Mouse (Mus musculus) monocyte, adult 59 days (primary cell): ENCODE measurements around the gene Ftl1. TPM values are rescaled to one million over a fixed set of nuclear protein-coding genes. Genes with fewer than 3 reads are reported as not detected.

Experiments
- total RNA-seq, 2 experiments: library from RNA; stranded (reverse); gene quantifications; one replicate each; pipeline ENCODE4 v1.2.4; 2023

The Ftl1 gene
- total RNA-seq, result 1,000 to 10,000 TPM; 2,883 to 3,990 TPM

GRCm38 (mm10) chr7:45459564-45460140 lies at the start of gene Ftl1:
Gene Ftl1 (minus strand): TSS chr7:45459884.

DNA sequence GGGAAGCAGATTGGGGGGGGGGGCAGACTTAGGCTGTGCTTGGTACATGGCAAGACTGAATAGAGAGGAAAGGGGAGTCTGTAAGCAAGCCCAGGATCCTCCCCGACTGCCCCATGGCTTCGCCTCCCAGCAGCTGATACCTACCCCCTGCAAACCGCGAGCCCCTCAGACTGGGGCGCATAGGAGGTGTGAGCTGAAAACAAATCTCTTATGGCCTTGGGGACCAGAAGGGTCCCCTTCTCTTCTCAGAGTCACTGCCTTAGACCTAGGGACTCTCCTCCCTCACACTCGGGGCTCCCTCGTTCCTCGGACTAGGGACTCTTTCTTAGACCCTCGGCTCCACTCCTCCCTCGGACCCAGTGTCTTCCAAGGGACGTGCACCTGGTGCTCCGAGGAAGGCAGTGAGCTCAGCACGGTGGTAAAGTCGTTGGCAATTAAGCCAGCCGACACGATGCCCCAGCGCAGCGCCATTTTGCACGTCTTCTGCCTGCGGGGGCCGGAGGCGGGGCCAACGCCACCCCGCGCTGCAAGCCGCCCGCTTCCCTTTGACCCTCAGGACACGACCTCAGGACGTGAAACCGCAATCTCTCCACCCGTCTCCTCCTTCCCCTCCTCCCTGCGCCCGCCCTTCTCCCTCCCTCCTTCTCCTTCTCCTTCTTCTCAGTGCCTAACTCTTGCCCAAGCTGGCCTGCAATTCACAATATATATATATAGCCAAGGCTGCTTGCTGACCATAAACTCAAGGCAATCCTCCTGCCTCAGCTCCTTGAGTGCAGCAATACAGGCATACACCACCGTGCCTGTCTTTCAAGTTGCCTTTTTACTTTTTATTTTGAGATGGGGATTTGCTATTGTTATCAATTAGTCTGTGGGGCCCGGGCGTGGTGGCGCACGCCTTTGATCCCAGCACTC lies 28.9 kb upstream of the Ftl1 start, which contains the start of gene Dhdh:
Gene Dhdh, minus strand, starts transcription at position 513 of the 912 bp plus-strand sequence.

DNA sequence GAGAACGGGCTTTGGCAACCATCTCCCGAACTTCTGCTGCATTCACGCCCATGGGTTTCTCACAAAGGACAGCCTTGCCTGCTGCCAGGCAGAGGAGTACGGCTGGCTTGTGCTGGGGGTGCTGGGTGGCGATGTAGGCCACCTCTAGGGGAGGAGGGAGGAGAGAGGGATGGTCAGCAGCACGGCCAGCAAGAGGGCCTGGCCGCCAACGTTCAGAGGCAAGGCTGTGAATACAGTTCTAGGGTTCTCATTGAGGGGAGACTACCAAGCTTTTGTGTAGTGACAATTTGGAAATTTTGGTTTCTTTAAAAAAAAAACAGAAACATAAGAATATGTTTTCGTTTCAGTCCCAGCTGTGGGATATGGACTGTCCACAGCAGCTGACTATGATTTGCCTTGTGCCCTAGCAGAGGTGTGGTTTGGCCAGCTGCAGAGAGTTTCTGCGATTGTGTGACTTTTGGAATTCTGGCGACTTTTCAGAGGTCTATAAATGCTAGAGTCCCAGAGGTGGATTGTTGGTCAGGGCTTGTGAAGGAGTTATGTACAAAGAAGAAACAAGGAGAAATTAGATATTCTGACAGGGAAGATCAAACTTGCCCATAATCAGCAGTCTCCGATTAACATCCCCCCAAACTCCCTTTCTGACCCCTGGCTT lies 27.2 kb upstream of the Ftl1 start, which contains the start of gene Gm45808:
Gene Gm45808, minus strand, starts transcription at position 51 of the 655 bp plus-strand sequence.

GRCm38 (mm10) chr7:45481374-45481927 lies 21.8 kb upstream of the Ftl1 start, which contains the start of gene Tulp2:
Gene Tulp2 (plus strand): TSS chr7:45481877.

DNA sequence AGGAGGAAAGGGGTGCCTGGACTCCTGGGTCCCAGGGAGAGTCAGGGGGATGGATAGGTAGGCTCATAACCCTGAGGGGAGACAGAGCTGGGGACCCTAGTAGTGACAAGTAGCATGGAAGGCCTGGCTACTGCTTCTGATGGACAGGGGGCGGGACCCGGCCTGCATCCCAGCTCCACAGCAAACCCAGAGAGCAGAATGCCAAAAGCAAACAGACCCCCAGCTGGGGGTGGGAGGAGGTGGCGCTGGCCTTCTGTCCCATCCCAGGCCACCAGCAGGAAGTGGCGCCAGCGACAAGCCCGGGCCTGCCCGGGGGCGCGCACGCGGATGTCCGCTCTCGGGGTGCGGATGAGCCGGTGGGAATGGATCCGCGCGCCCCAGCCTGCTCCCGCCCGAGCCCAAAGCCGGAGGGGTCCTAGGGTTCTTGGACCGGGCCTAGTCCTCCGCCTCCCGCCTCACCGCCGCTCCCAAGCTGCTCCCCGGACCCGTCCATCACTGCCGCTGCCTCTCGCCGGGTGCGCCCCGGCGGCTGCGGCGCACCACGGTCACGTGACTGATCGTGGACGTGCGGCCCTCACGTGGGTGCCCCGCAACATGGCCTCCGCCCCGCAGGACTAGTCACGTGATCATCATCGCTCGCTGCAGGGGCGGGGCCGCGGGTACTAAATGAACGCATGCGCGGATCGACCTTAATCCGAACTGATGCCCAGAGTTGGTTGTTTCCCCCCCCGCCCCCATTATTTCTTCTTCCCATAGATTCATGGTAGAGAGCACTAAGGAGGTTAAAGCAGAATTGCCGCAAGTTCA lies 6.8 kb upstream of the Ftl1 start, which contains the start of gene Bax:
Gene Bax, minus strand, starts transcription at position 616 of the 807 bp plus-strand sequence.

DNA sequence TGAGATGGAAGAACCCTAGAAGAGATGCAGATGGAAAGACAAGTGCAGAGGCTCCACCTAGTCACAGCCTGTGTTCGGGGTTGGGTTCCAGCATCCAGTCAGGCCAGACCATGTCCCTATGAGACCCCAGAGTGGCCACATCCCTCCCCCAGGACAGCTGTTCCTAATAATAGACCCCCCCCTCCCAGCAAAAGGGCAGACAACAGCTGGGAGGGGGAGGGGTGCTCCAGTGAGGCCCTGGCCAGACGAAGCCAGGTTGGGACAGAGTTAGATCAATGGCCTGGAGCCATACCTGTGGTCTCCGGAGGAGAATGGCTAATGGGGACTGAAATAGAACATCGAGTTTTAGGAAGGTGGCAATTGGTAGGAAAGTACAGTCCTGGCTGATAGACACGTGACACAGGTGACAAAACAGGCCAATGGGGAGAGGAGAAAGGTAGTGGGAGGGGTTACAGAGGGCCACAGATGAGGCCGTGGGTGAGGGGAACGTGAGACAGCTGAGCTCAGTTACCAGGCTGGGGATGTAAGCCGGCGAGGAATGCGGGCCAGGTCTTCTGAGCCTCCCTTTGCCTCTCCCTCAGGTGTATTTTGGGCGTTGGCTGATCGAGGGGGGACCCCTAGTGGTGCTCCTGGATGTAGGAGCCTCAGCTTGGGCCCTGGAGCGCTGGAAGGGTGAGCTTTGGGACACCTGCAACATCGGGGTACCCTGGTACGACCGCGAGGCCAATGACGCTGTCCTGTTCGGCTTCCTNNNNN lies 22.0 kb downstream of the Ftl1 start, which contains the start of gene Ruvbl2:
Gene Ruvbl2, minus strand, starts transcription at position 576 of the 756 bp plus-strand sequence.

GRCm38 (mm10) chr7:45434203-45435015 lies 25.3 kb downstream of the Ftl1 start, which contains the start of gene Gys1:
Gene Gys1 (plus strand): TSS chr7:45434844.

GRCm38 (mm10) chr7:45420615-45420919 lies 39.1 kb downstream of the Ftl1 start, which contains the start of gene Lhb:
Gene Lhb (plus strand): TSS chr7:45420820.

DNA sequence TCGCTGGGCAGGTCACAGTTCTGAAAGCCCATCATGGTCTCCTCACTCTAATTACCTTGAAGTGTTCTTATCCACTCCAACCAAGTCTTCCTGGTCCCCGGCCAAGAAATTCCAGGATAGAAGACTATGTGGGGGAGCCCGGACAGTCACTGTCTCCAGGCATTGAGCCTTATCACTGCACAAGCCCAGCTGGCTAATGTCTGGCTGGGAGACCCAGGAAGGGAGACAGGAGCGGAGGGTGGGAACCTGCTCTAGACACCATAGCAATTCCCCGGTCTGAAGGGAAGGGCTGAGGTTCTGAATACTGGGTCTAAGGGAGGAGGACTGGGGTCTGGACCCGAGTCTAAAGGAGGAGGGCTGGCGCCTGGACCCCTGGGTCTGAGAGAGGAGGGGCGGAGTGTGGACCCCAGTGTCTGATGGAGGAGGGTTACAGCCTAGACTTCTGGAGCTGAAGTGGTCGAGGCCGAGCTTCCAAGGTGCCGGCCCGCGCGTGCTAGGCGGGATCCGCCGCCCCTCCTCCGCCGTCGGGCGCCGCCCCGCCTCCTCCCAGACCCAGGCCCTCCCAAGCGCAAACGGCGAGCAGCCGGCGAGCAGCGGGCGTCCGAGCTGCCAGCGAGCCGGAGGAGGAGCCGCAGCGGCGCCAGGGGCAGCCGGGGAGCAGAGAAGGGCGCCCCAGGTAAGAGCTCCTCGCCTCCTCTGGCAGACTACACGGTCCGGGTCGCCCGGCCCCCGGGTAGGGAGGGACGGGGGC lies 46.4 kb downstream of the Ftl1 start, which contains the start of gene Ntf5:
Gene Ntf5, plus strand, starts transcription at position 583 of the 751 bp plus-strand sequence.

Other genes with a start within 250 kb of the Ftl1 start
- gene Dkkl1, start 247.7 kb downstream of the Ftl1 start, total RNA-seq, result 1 to 10 TPM in 1 of 2 experiments, under 1 TPM in 1; 0.71 to 1.8 TPM
- gene Tead2, start 244.1 kb downstream of the Ftl1 start, total RNA-seq, result 1 to 10 TPM in 1 of 2 experiments, under 1 TPM in 1; 0.46 to 3.1 TPM
- gene Cd37, start 220.8 kb downstream of the Ftl1 start, total RNA-seq, result 100 to 1,000 TPM; 153 to 162 TPM
- not detected for gene Slc6a16, start 218.8 kb downstream of the Ftl1 start, total RNA-seq
- under 1 TPM in 1 of 2 experiments, not detected in 1; 0.27 TPM for gene Slc6a21, start 182.4 kb downstream of the Ftl1 start, total RNA-seq
- 10 to 100 TPM; 13.8 to 14.3 TPM for gene Trpm4, start 126.1 kb downstream of the Ftl1 start, total RNA-seq
- gene Hrc, start 124.6 kb downstream of the Ftl1 start, total RNA-seq, result not detected
- gene Ppfia3, start 92.9 kb downstream of the Ftl1 start, total RNA-seq, result under 1 TPM; 0.18 to 0.67 TPM
- gene Lin7b, start 89.3 kb downstream of the Ftl1 start, total RNA-seq, result not detected
- 100 to 1,000 TPM; 372 to 402 TPM for gene Snrnp70, start 64.1 kb downstream of the Ftl1 start, total RNA-seq
- not detected for gene Kcna7, start 54.2 kb downstream of the Ftl1 start, total RNA-seq
- not detected for gene Ntf5, start 46.2 kb downstream of the Ftl1 start, total RNA-seq
- not detected for gene Lhb, start 39.1 kb downstream of the Ftl1 start, total RNA-seq
- gene Gys1, start 25.0 kb downstream of the Ftl1 start, total RNA-seq, result 10 to 100 TPM in 1 of 2 experiments, 1 to 10 TPM in 1; 7.7 to 10.9 TPM
- gene Ruvbl2, start 21.8 kb downstream of the Ftl1 start, total RNA-seq, result 10 to 100 TPM; 27.3 to 29.0 TPM
- gene Bax, start 7.0 kb upstream of the Ftl1 start, total RNA-seq, result 100 to 1,000 TPM; 111 to 121 TPM
- not detected for gene Tulp2, start 22.0 kb upstream of the Ftl1 start, total RNA-seq
- gene Gm45808, start 26.9 kb upstream of the Ftl1 start, total RNA-seq, result 1 to 10 TPM; 1.3 to 1.7 TPM
- gene Dhdh, start 28.9 kb upstream of the Ftl1 start, total RNA-seq, result 10 to 100 TPM; 10.4 to 11.5 TPM
- gene Nucb1, start 50.5 kb upstream of the Ftl1 start, total RNA-seq, result 100 to 1,000 TPM; 153 to 162 TPM
- 100 to 1,000 TPM; 820 to 877 TPM for gene Ppp1r15a, start 66.4 kb upstream of the Ftl1 start, total RNA-seq
- gene Plekha4, start 66.4 kb upstream of the Ftl1 start, total RNA-seq, result under 1 TPM; 0.71 to 0.79 TPM
- under 1 TPM in 1 of 2 experiments, not detected in 1; 0.39 TPM for gene Hsd17b14, start 95.0 kb upstream of the Ftl1 start, total RNA-seq
- 10 to 100 TPM; 64.9 to 67.0 TPM for gene Bcat2, start 110.3 kb upstream of the Ftl1 start, total RNA-seq
- gene Fgf21, start 155.6 kb upstream of the Ftl1 start, total RNA-seq, result not detected
- gene Fut1, start 157.4 kb upstream of the Ftl1 start, total RNA-seq, result not detected
- under 1 TPM in 1 of 2 experiments, not detected in 1; 0.36 TPM for gene Izumo1, start 161.9 kb upstream of the Ftl1 start, total RNA-seq
- gene Rasip1, start 167.6 kb upstream of the Ftl1 start, total RNA-seq, result under 1 TPM; 0.45 to 0.49 TPM
- not detected for gene Mamstr, start 180.1 kb upstream of the Ftl1 start, total RNA-seq
- gene Fut2, start 206.5 kb upstream of the Ftl1 start, total RNA-seq, result not detected
- gene Ntn5, start 224.1 kb upstream of the Ftl1 start, total RNA-seq, result not detected
- not detected for gene Sec1, start 234.5 kb upstream of the Ftl1 start, total RNA-seq
- gene Car11, start 240.0 kb upstream of the Ftl1 start, total RNA-seq, result not detected
- 10 to 100 TPM in 1 of 2 experiments, 1 to 10 TPM in 1; 8.5 to 11.4 TPM for gene Dbp, start 245.2 kb upstream of the Ftl1 start, total RNA-seq